26 mouse cellular contexts compared by ENCODE assay signal in the genomic region with DNA sequence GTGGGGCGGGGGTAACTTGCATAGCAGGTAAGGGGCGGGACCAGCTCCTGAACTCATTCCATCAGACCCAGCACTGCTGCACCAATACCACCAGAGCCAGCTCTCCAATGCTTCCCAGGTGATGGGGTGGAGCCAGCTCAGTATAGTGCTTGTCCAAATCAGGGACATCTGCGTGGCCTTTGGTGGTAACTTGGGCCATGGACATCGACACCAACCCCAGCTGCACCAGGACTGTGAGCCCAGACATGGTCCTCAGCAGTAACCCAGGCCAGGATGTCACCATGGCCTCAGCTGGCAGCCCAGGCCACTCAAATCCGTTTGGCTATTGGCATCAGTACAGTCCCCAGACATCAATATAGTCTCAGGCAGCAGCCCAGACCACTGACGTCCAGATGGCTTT. TPM values are rescaled to one million over a fixed set of nuclear protein-coding genes. Genes with fewer than 3 reads are reported as not detected.
A peak's percentile ranks its signal among the peaks of the same experiment; 100 is the strongest.
DNase-seq lines count a peak whose midpoint lies in the region; ATAC-seq and TF ChIP-seq lines count a peak whose summit lies in the region.
"Had no signal": no experiment of that assay in that cellular context is flagged by ENCODE, and none has a peak within 500 bp of the region (broad histone marks: within the 10 kb centered on the region; RNA-seq: fewer than 3 reads in every experiment).

No protein-coding gene starts in this region.

- no peak for TF ChIP-seq CTCF in cerebellum, adult 2 months (IDR thresholded peaks at IDR 0.05; ENCODE audit: borderline replicate concordance, insufficient read depth, low read depth, low read length)
- no peak for TF ChIP-seq CTCF in gastrocnemius, adult 2 months (IDR thresholded peaks at IDR 0.05)

- DNase-seq in cerebellum, postnatal 10 days: peak; percentile 18 to 42
- DNase-seq in cerebellum, adult 2 months: no peak
- DNase-seq in gastrocnemius, adult 2 months: peak; percentile 75
- no peak for DNase-seq in gastrocnemius, postnatal 10 days
- no peak for DNase-seq in limb, embryonic 10.5 days (ENCODE audit: low spot score)
- DNase-seq in neural tube, embryonic 10.5 days (ENCODE audit: extremely low spot score, low spot score): no peak
- DNase-seq: adrenal gland, adult 8-10 months; adrenal gland, postnatal 25 days; cerebellum, adult 11-12 months; cerebellum, adult 9-10 months; cerebellum, postnatal 25 days; heart, adult 11 months had no signal

- H3K4me3 ChIP-seq in cerebellum, adult 2 months (replicated peaks; ENCODE audit: insufficient read depth, low read depth, low read length): no peak overlapping the region
- H3K4me3 ChIP-seq in gastrocnemius, adult 2 months: no peak overlapping the region
- H3K4me3 ChIP-seq in limb, embryonic 15.5 days: no peak overlapping the region
- H3K4me3 ChIP-seq in limb, embryonic 10.5 days: no peak overlapping the region
- H3K4me3 ChIP-seq in neural tube, embryonic 15.5 days (replicated peaks): no peak overlapping the region
- H3K4me3 ChIP-seq: forebrain, embryonic 10.5 days; forebrain, embryonic 13.5 days; hindbrain, embryonic 13.5 days had no signal

- no peak overlapping the region for H3K27ac ChIP-seq in cerebellum, adult 2 months (ENCODE audit: insufficient read depth, low read length)
- H3K27ac ChIP-seq in gastrocnemius, adult 2 months: peak overlapping the region; percentile 81
- H3K27ac ChIP-seq in limb, embryonic 15.5 days: no peak overlapping the region
- no peak overlapping the region for H3K27ac ChIP-seq in limb, embryonic 10.5 days
- H3K27ac ChIP-seq in neural tube, embryonic 15.5 days (replicated peaks): no peak overlapping the region
- H3K27ac ChIP-seq: forebrain, embryonic 10.5 days; forebrain, embryonic 13.5 days; hindbrain, embryonic 13.5 days had no signal

- WGBS in cerebellum, adult 2 months: 50% methylated on average over 6 of the region's 6 CpGs
- WGBS in limb, embryonic 15.5 days: 75% methylated on average over 6 of the region's 6 CpGs
- WGBS in limb, embryonic 10.5 days: 87% methylated on average over 6 of the region's 6 CpGs
- WGBS in neural tube, embryonic 15.5 days: 79% methylated on average over 6 of the region's 6 CpGs

- intact Hi-C loops in gastrocnemius, adult 2 months (cut with DNase I): no loop called here

- no peaks in the 10 kb centered on the region for H3K9me3 ChIP-seq in limb, embryonic 15.5 days
- H3K9me3 ChIP-seq in limb, embryonic 10.5 days (replicated peaks): no peaks in the 10 kb centered on the region
- H3K9me3 ChIP-seq in neural tube, embryonic 15.5 days (replicated peaks): no peaks in the 10 kb centered on the region
- H3K9me3 ChIP-seq: forebrain, embryonic 10.5 days; forebrain, embryonic 13.5 days; hindbrain, embryonic 13.5 days had no signal

- no peak for TF ChIP-seq POLR2A in cerebellum, adult 2 months (IDR thresholded peaks at IDR 0.05; ENCODE audit: borderline replicate concordance, insufficient read depth, low read length)

- H3K9ac ChIP-seq in limb, embryonic 15.5 days: no peak overlapping the region
- no peak overlapping the region for H3K9ac ChIP-seq in neural tube, embryonic 15.5 days (replicated peaks)
- H3K9ac ChIP-seq: forebrain, embryonic 13.5 days; hindbrain, embryonic 13.5 days had no signal

- no peaks in the 10 kb centered on the region for H3K36me3 ChIP-seq in limb, embryonic 15.5 days
- no peaks in the 10 kb centered on the region for H3K36me3 ChIP-seq in limb, embryonic 10.5 days
- H3K36me3 ChIP-seq in neural tube, embryonic 15.5 days: no peaks in the 10 kb centered on the region
- H3K36me3 ChIP-seq: forebrain, embryonic 10.5 days; hindbrain, embryonic 13.5 days had no signal

- H3K27me3 ChIP-seq in cerebellum, adult 2 months (ENCODE audit: control insufficient read depth, insufficient read depth, low read length): no peaks in the 10 kb centered on the region
- no peaks in the 10 kb centered on the region for H3K27me3 ChIP-seq in limb, embryonic 15.5 days
- H3K27me3 ChIP-seq in limb, embryonic 10.5 days (ENCODE audit: low read depth, poor library complexity, severe bottlenecking): no peaks in the 10 kb centered on the region
- H3K27me3 ChIP-seq in neural tube, embryonic 15.5 days (replicated peaks): no peaks in the 10 kb centered on the region
- H3K27me3 ChIP-seq: forebrain, embryonic 13.5 days; hindbrain, embryonic 13.5 days had no signal

- 0 out of 2 replicates have a peak, but pooled peaks have one; percentile 52 for ATAC-seq in limb, embryonic 15.5 days (ENCODE audit: insufficient number of reproducible peaks, low FRiP score, low TSS enrichment, low read depth)
- ATAC-seq in neural tube, embryonic 15.5 days (ENCODE audit: low FRiP score): peak; percentile 57; the same call in 1 of the 2 replicates
- ATAC-seq: activated CD4-positive, CD25-positive, alpha-beta regulatory T cell, adult 4 months; forebrain, embryonic 13.5 days; forebrain, embryonic 16.5 days; hindbrain, embryonic 16.5 days; inflammation-experienced regulatory T-cells, adult 6 months; intestine, embryonic 16.5 days had no signal

- no peak overlapping the region for H3K4me2 ChIP-seq in limb, embryonic 15.5 days
- H3K4me2 ChIP-seq in neural tube, embryonic 15.5 days: no peak overlapping the region
- H3K4me2 ChIP-seq: forebrain, embryonic 13.5 days; heart, embryonic 11.5 days; hindbrain, embryonic 13.5 days had no signal

- H3K4me1 ChIP-seq in cerebellum, adult 2 months (ENCODE audit: control insufficient read depth, insufficient read depth, low read length): no peaks in the 10 kb centered on the region
- no peaks in the 10 kb centered on the region for H3K4me1 ChIP-seq in limb, embryonic 15.5 days
- no peaks in the 10 kb centered on the region for H3K4me1 ChIP-seq in limb, embryonic 10.5 days
- H3K4me1 ChIP-seq in neural tube, embryonic 15.5 days: 0 out of 2 replicates have a peak, but pooled peaks cover 6% of the 10 kb centered on the region
- H3K4me1 ChIP-seq: forebrain, embryonic 10.5 days; forebrain, embryonic 13.5 days; hindbrain, embryonic 13.5 days had no signal

RNA-seq across cellular contexts. Expression of a gene that starts 54.6 kb away (rescaled TPM):
- 0.17 and 0.20 TPM in 2 replicates for polyA plus RNA-seq in cerebellum, adult 2 months (2012; rRNA removed)
- not detected for total RNA-seq in gastrocnemius, adult 2 months (2021)
- total RNA-seq in gastrocnemius, postnatal 10 days (2021): under 1 TPM in 1 of 2 experiments, not detected in 1; 0.05 TPM
- 0.14 and 0.26 TPM in 2 replicates for polyA plus RNA-seq in limb, embryonic 15.5 days (2015; fragmentation: Nextera tagmentation; extraction: Ambion mirVana)
- 0.06 and 0.31 TPM in 2 replicates for polyA plus RNA-seq in limb, embryonic 10.5 days (2016; fragmentation: Nextera tagmentation; extraction: Ambion mirVana)
- 0.17 and 0.52 TPM in 2 replicates for polyA plus RNA-seq in neural tube, embryonic 15.5 days (2015; fragmentation: Nextera tagmentation; extraction: Ambion mirVana)
- total RNA-seq: common myeloid progenitor, adult 5-6 weeks; gastrocnemius, postnatal 36 days; hematopoietic stem cell, adult 5-6 weeks had no signal
- polyA plus RNA-seq: activated CD4-positive, CD25-positive, alpha-beta regulatory T cell, adult 4 months; forebrain, embryonic 10.5 days; forebrain, embryonic 13.5 days had no signal

Comparison
In these comparisons a context has a peak if more than half of its experiments do, and no peak if none do; other contexts are left out.
1. DNase-seq: peak in cerebellum, postnatal 10 days (2 of 2) and gastrocnemius, adult 2 months (single experiment); none in cerebellum, adult 2 months (0 of 2), gastrocnemius, postnatal 10 days (single experiment), limb, embryonic 10.5 days (single experiment) and neural tube, embryonic 10.5 days (single experiment).